Mouse (Mus musculus) lung, postnatal 0 days (tissue): ENCODE measurements at regions not wholly inside any gene's neighbourhood (a gene's known extent, or its start where the extent isn't known, plus 50 kb on each side); places are given as distances from the start of the nearest gene placed in this dataset.

Experiments
- CTCF ChIP-seq: IDR thresholded peaks from 2 replicates; pipeline ENCODE4 v1.5.1; 2016; ENCODE audit warnings: antibody characterized with exemption, mild to moderate bottlenecking
- EP300 ChIP-seq: IDR thresholded peaks from 2 replicates; pipeline ENCODE4 v1.6.1; 2016; ENCODE audit warnings: antibody characterized with exemption, mild to moderate bottlenecking, control low read depth

GRCm38 (mm10) chr2:144158256-144158655 is 112.2 kb upstream of the Mgme1 start:
- TF ChIP-seq CTCF (no peak), EP300 (no peak)
